Comparison of ENCODE assay signal across 33 mouse cellular contexts in genomic region chr11:78380351-78380750, GRCm38 (mm10). TPM values are rescaled to one million over a fixed set of nuclear protein-coding genes. Genes with fewer than 3 reads are reported as not detected.
DNase-seq lines count a peak whose midpoint lies in the region; ATAC-seq and TF ChIP-seq lines count a peak whose summit lies in the region.
"Had no signal": no experiment of that assay in that cellular context is flagged by ENCODE, and none has a peak within 500 bp of the region (broad histone marks: within the 10 kb centered on the region; RNA-seq: fewer than 3 reads in every experiment).

No protein-coding gene starts in this region.

- DNase-seq in cerebellum, postnatal 10 days = peak; percentile 87
- no peak for DNase-seq in cerebellum, adult 11 months
- peak; percentile 37 for DNase-seq in heart, adult 11 months
- DNase-seq in midbrain, postnatal 0 days (ENCODE audit: low spot score) = peak; percentile 33
- DNase-seq in midbrain, embryonic 11.5 days (ENCODE audit: low spot score, missing footprints) = no peak
- DNase-seq: adrenal gland, postnatal 10 days; adrenal gland, postnatal 36 days; cerebellum, adult 11-12 months; cerebellum, adult 8-10 months; cerebellum, postnatal 36 days; embryo, embryonic 11 days; forebrain, postnatal 0 days; gastrocnemius, adult 2 months; gastrocnemius, postnatal 14 days; heart, adult 18-20 months; heart, postnatal 14 days; heart, postnatal 4 days; kidney, adult 11 months had no signal

- no peak overlapping the region for H3K9ac ChIP-seq in heart, embryonic 11.5 days (ENCODE audit: low read depth, low read length)
- H3K9ac ChIP-seq in midbrain, postnatal 0 days (replicated peaks; ENCODE audit: low read length, poor library complexity, severe bottlenecking) = no peak overlapping the region
- no peak overlapping the region for H3K9ac ChIP-seq in midbrain, embryonic 11.5 days (ENCODE audit: low read length)
- H3K9ac ChIP-seq: embryonic facial prominence, embryonic 13.5 days; forebrain, embryonic 13.5 days; forebrain, postnatal 0 days; heart, embryonic 13.5 days; hindbrain, embryonic 15.5 days; intestine, embryonic 15.5 days had no signal

- no peak overlapping the region for H3K27ac ChIP-seq in heart, embryonic 11.5 days (ENCODE audit: low read depth, low read length)
- H3K27ac ChIP-seq in midbrain, postnatal 0 days (ENCODE audit: low read depth, low read length) = no peak overlapping the region
- H3K27ac ChIP-seq in midbrain, embryonic 11.5 days (ENCODE audit: low read depth, low read length) = no peak overlapping the region
- H3K27ac ChIP-seq: embryonic facial prominence, embryonic 10.5 days; embryonic facial prominence, embryonic 13.5 days; forebrain, embryonic 13.5 days; gastrocnemius, adult 2 months; heart, embryonic 13.5 days; hindbrain, embryonic 15.5 days; intestine, embryonic 15.5 days had no signal

- no peak for TF ChIP-seq CTCF in midbrain, postnatal 0 days (IDR thresholded peaks at IDR 0.05)

- 66% methylated on average over 4 of the region's 4 CpGs for WGBS in heart, embryonic 11.5 days (ENCODE audit: insufficient replicate concordance)
- WGBS in midbrain, postnatal 0 days = 77% methylated on average over 4 of the region's 4 CpGs
- WGBS in midbrain, embryonic 11.5 days = 74% methylated on average over 4 of the region's 4 CpGs

- H3K36me3 ChIP-seq in heart, embryonic 11.5 days (ENCODE audit: control insufficient read depth, insufficient read depth, low read length) = no peaks in the 10 kb centered on the region
- no peaks in the 10 kb centered on the region for H3K36me3 ChIP-seq in midbrain, postnatal 0 days (ENCODE audit: insufficient read depth, low read length)
- no peaks in the 10 kb centered on the region for H3K36me3 ChIP-seq in midbrain, embryonic 11.5 days (ENCODE audit: control insufficient read depth, insufficient read depth, low read length)
- H3K36me3 ChIP-seq: embryonic facial prominence, embryonic 10.5 days; embryonic facial prominence, embryonic 13.5 days; heart, embryonic 13.5 days; hindbrain, embryonic 15.5 days; intestine, embryonic 15.5 days had no signal

- no peak for ATAC-seq in heart, embryonic 11.5 days (replicated peaks; ENCODE audit: insufficient number of reproducible peaks, low FRiP score, low TSS enrichment)
- no peak for ATAC-seq in midbrain, postnatal 0 days (ENCODE audit: low FRiP score)
- ATAC-seq in midbrain, embryonic 11.5 days (ENCODE audit: low FRiP score) = no peak
- ATAC-seq: forebrain, embryonic 13.5 days; forebrain, postnatal 0 days; intestine, embryonic 15.5 days; Patski had no signal

- no peak overlapping the region for H3K4me2 ChIP-seq in heart, embryonic 11.5 days
- no peak overlapping the region for H3K4me2 ChIP-seq in midbrain, postnatal 0 days (ENCODE audit: low read depth, low read length, poor library complexity, severe bottlenecking)
- no peak overlapping the region for H3K4me2 ChIP-seq in midbrain, embryonic 11.5 days
- H3K4me2 ChIP-seq: embryonic facial prominence, embryonic 13.5 days; forebrain, embryonic 13.5 days; heart, embryonic 13.5 days; hindbrain, embryonic 15.5 days; intestine, embryonic 15.5 days had no signal

- H3K4me1 ChIP-seq in heart, embryonic 11.5 days (ENCODE audit: control insufficient read depth, insufficient read depth, low read length) = no peaks in the 10 kb centered on the region
- no peaks in the 10 kb centered on the region for H3K4me1 ChIP-seq in midbrain, postnatal 0 days (ENCODE audit: insufficient read depth, low read length)
- H3K4me1 ChIP-seq in midbrain, embryonic 11.5 days (ENCODE audit: control insufficient read depth, insufficient read depth, low read length) = no peaks in the 10 kb centered on the region
- H3K4me1 ChIP-seq: forebrain, embryonic 13.5 days; heart, embryonic 13.5 days; hindbrain, embryonic 15.5 days had no signal

- no peak overlapping the region for H3K4me3 ChIP-seq in heart, embryonic 11.5 days (ENCODE audit: low read depth, low read length)
- no peak overlapping the region for H3K4me3 ChIP-seq in midbrain, postnatal 0 days (ENCODE audit: low read depth, low read length)
- H3K4me3 ChIP-seq in midbrain, embryonic 11.5 days (ENCODE audit: low read depth, low read length) = no peak overlapping the region
- H3K4me3 ChIP-seq: embryonic facial prominence, embryonic 10.5 days; embryonic facial prominence, embryonic 13.5 days; erythroblast, embryonic 14.5 days; forebrain, embryonic 13.5 days; gastrocnemius, adult 2 months; heart, embryonic 13.5 days; hindbrain, embryonic 15.5 days; intestine, embryonic 15.5 days had no signal

- peaks cover 4% of the 10 kb centered on the region; the same call in 1 of the 2 replicates for H3K27me3 ChIP-seq in heart, embryonic 11.5 days (ENCODE audit: control insufficient read depth, insufficient read depth, low read length)
- H3K27me3 ChIP-seq in midbrain, postnatal 0 days (ENCODE audit: insufficient read depth, low read length) = no peaks in the 10 kb centered on the region
- no peaks in the 10 kb centered on the region for H3K27me3 ChIP-seq in midbrain, embryonic 11.5 days (ENCODE audit: control insufficient read depth, insufficient read depth, low read length)
- H3K27me3 ChIP-seq: embryonic facial prominence, embryonic 13.5 days; hindbrain, embryonic 15.5 days; intestine, embryonic 15.5 days; Patski had no signal

- no peaks in the 10 kb centered on the region for H3K9me3 ChIP-seq in heart, embryonic 11.5 days (replicated peaks; ENCODE audit: control insufficient read depth, low read length)
- no peaks in the 10 kb centered on the region for H3K9me3 ChIP-seq in midbrain, postnatal 0 days (ENCODE audit: low read length)
- no peaks in the 10 kb centered on the region for H3K9me3 ChIP-seq in midbrain, embryonic 11.5 days (ENCODE audit: control insufficient read depth, low read length)
- H3K9me3 ChIP-seq: embryonic facial prominence, embryonic 10.5 days; embryonic facial prominence, embryonic 13.5 days; forebrain, embryonic 13.5 days; heart, embryonic 13.5 days; hindbrain, embryonic 15.5 days; intestine, embryonic 15.5 days had no signal

RNA-seq across cellular contexts. Expression of gene Foxn1, which starts 6.0 kb away (rescaled TPM):
- 0.07 and 0.29 TPM in 2 replicates for polyA plus RNA-seq in heart, embryonic 11.5 days (2014; fragmentation: Nextera tagmentation; extraction: Ambion mirVana)
- total RNA-seq in midbrain, postnatal 0 days (2014; rRNA removed) = not detected in 2 replicates
- not detected in 2 replicates for polyA plus RNA-seq in midbrain, postnatal 0 days (2015; fragmentation: Nextera tagmentation; extraction: Ambion mirVana)
- polyA plus RNA-seq in midbrain, embryonic 11.5 days (2014; fragmentation: Nextera tagmentation; extraction: Ambion mirVana) = not detected in 2 replicates
- total RNA-seq: ES-E14; forebrain, postnatal 0 days; gastrocnemius, adult 2 months; gastrocnemius, postnatal 14 days; gastrocnemius, postnatal 4 days; heart, adult 18-20 months; heart, postnatal 4 days had no signal
- polyA plus RNA-seq: erythroblast, embryonic 14.5 days; forebrain, embryonic 13.5 days; forebrain, postnatal 0 days; frontal cortex, adult 2 months; hindbrain, embryonic 15.5 days; intestine, embryonic 15.5 days had no signal

RNA-seq across cellular contexts. Expression of gene Unc119, which starts 37.1 kb away (rescaled TPM):
- 44.9 and 48.1 TPM in 2 replicates for polyA plus RNA-seq in heart, embryonic 11.5 days (2014; fragmentation: Nextera tagmentation; extraction: Ambion mirVana)
- 93.5 and 141 TPM in 2 replicates for total RNA-seq in midbrain, postnatal 0 days (2014; rRNA removed)
- polyA plus RNA-seq in midbrain, postnatal 0 days (2015; fragmentation: Nextera tagmentation; extraction: Ambion mirVana) = 79.6 and 83.4 TPM in 2 replicates
- 63.4 and 71.7 TPM in 2 replicates for polyA plus RNA-seq in midbrain, embryonic 11.5 days (2014; fragmentation: Nextera tagmentation; extraction: Ambion mirVana)

RNA-seq across cellular contexts. Expression of gene Slc13a2, which starts 41.7 kb away (rescaled TPM):
- polyA plus RNA-seq in heart, embryonic 11.5 days (2014; fragmentation: Nextera tagmentation; extraction: Ambion mirVana) = not detected in 2 replicates
- not detected in 2 replicates for total RNA-seq in midbrain, postnatal 0 days (2014; rRNA removed)
- not detected in 2 replicates for polyA plus RNA-seq in midbrain, postnatal 0 days (2015; fragmentation: Nextera tagmentation; extraction: Ambion mirVana)
- not detected in 2 replicates for polyA plus RNA-seq in midbrain, embryonic 11.5 days (2014; fragmentation: Nextera tagmentation; extraction: Ambion mirVana)
- total RNA-seq: adrenal gland, adult 18-20 months; adrenal gland, postnatal 10 days; adrenal gland, postnatal 36 days; forebrain, postnatal 0 days; gastrocnemius, adult 2 months; gastrocnemius, postnatal 14 days; gastrocnemius, postnatal 4 days; heart, adult 18-20 months; heart, postnatal 14 days; heart, postnatal 4 days had no signal
- polyA plus RNA-seq: cortical plate, adult 2 months; embryonic facial prominence, embryonic 10.5 days; embryonic facial prominence, embryonic 13.5 days; erythroblast, embryonic 14.5 days; forebrain, embryonic 13.5 days; forebrain, postnatal 0 days; frontal cortex, adult 2 months; heart, embryonic 13.5 days; hindbrain, embryonic 11.5 days; hindbrain, embryonic 15.5 days had no signal

RNA-seq across cellular contexts. Expression of gene Pigs, which starts 52.1 kb away (rescaled TPM):
- 58.7 and 61.8 TPM in 2 replicates for polyA plus RNA-seq in heart, embryonic 11.5 days (2014; fragmentation: Nextera tagmentation; extraction: Ambion mirVana)
- total RNA-seq in midbrain, postnatal 0 days (2014; rRNA removed) = 62.4 and 67.2 TPM in 2 replicates
- 82.6 and 91.0 TPM in 2 replicates for polyA plus RNA-seq in midbrain, postnatal 0 days (2015; fragmentation: Nextera tagmentation; extraction: Ambion mirVana)
- 50.9 and 56.3 TPM in 2 replicates for polyA plus RNA-seq in midbrain, embryonic 11.5 days (2014; fragmentation: Nextera tagmentation; extraction: Ambion mirVana)

RNA-seq across cellular contexts. Expression of gene Aldoc, which starts 57.6 kb away (rescaled TPM):
- 11.2 and 12.4 TPM in 2 replicates for polyA plus RNA-seq in heart, embryonic 11.5 days (2014; fragmentation: Nextera tagmentation; extraction: Ambion mirVana)
- total RNA-seq in midbrain, postnatal 0 days (2014; rRNA removed) = 265 and 359 TPM in 2 replicates
- polyA plus RNA-seq in midbrain, postnatal 0 days (2015; fragmentation: Nextera tagmentation; extraction: Ambion mirVana) = 224 and 305 TPM in 2 replicates
- 1.0 and 1.3 TPM in 2 replicates for polyA plus RNA-seq in midbrain, embryonic 11.5 days (2014; fragmentation: Nextera tagmentation; extraction: Ambion mirVana)

Comparison
In these comparisons a context has a peak if more than half of its experiments do, and no peak if none do; other contexts are left out.
1. DNase-seq: peak in cerebellum, postnatal 10 days (2 of 2), heart, adult 11 months (single experiment) and midbrain, postnatal 0 days (single experiment); none in cerebellum, adult 11 months (single experiment) and midbrain, embryonic 11.5 days (single experiment).